Mouse (Mus musculus): ENCODE measurements at regions not wholly inside any gene's neighbourhood (a gene's known extent, or its start where the extent isn't known, plus 50 kb on each side); places are given as distances from the start of the nearest gene placed in this dataset.

- no peak for TF ChIP-seq CTCF (IDR thresholded peaks at IDR 0.05)
- WGBS, result 8% methylated on average over 7 of the region's 7 CpGs
- Histone ChIP-seq H3K4me2 (ENCODE audit: low read depth, low read length, poor library complexity, severe bottlenecking) (no peak overlapping the region), H3K27me3 (ENCODE audit: insufficient read depth, low read length) (0 out of 2 replicates have a peak, but pooled peaks cover 3% of the 10 kb centered on the region), H3K9ac (replicated peaks; ENCODE audit: low read length, poor library complexity, severe bottlenecking) (no peak overlapping the region), H3K4me1 (ENCODE audit: insufficient read depth, low read length) (no peaks in the 10 kb centered on the region; the same call in 1 of the 2 replicates), H3K9me3 (ENCODE audit: low read length) (no peaks in the 10 kb centered on the region), H3K27ac (ENCODE audit: low read depth, low read length) (no peak overlapping the region), H3K4me3 (ENCODE audit: low read depth, low read length) (no peak overlapping the region), H3K36me3 (ENCODE audit: insufficient read depth, low read length) (no peaks in the 10 kb centered on the region)
- ATAC-seq (ENCODE audit: low FRiP score) (peak; percentile 91), DNase-seq (ENCODE audit: low spot score) (peak; percentile 70)
Observed at GRCm38 (mm10) chr19:14871178-14871867, 273.5 kb upstream of the Tle4 start.

GRCm38 (mm10) chr19:14862654-14863468 lies 265.0 kb upstream of the Tle4 start:
- H3K36me3 ChIP-seq (ENCODE audit: insufficient read depth, low read length), result no peaks in the 10 kb centered on the region
- H3K9me3 ChIP-seq (ENCODE audit: low read length), result no peaks in the 10 kb centered on the region
- no peak overlapping the region for H3K27ac ChIP-seq (ENCODE audit: low read depth, low read length)
- no peak for TF ChIP-seq CTCF (IDR thresholded peaks at IDR 0.05)
- H3K9ac ChIP-seq (replicated peaks; ENCODE audit: low read length, poor library complexity, severe bottlenecking), result no peak overlapping the region
- ATAC-seq (ENCODE audit: low FRiP score) (no peak), DNase-seq (ENCODE audit: low spot score) (no peak)
- no peak overlapping the region for H3K4me3 ChIP-seq (ENCODE audit: low read depth, low read length)
- 0 out of 2 replicates have a peak, but pooled peaks cover 2% of the 10 kb centered on the region for H3K4me1 ChIP-seq (ENCODE audit: insufficient read depth, low read length)
- 0 out of 2 replicates have a peak, but pooled peaks cover 2% of the 10 kb centered on the region for H3K27me3 ChIP-seq (ENCODE audit: insufficient read depth, low read length)
- no peak overlapping the region for H3K4me2 ChIP-seq (ENCODE audit: low read depth, low read length, poor library complexity, severe bottlenecking)
- 37% methylated on average over 13 of the region's 13 CpGs for WGBS

- no peaks in the 10 kb centered on the region for H3K4me1 ChIP-seq (ENCODE audit: insufficient read depth, low read length)
- TF ChIP-seq CTCF (IDR thresholded peaks at IDR 0.05), result no peak
- H3K9ac ChIP-seq (replicated peaks; ENCODE audit: low read length, poor library complexity, severe bottlenecking), result no peak overlapping the region
- no peak overlapping the region for H3K4me2 ChIP-seq (ENCODE audit: low read depth, low read length, poor library complexity, severe bottlenecking)
- H3K27ac ChIP-seq (ENCODE audit: low read depth, low read length), result no peak overlapping the region
- no peaks in the 10 kb centered on the region for H3K36me3 ChIP-seq (ENCODE audit: insufficient read depth, low read length)
- DNase-seq (ENCODE audit: low spot score), result no peak
- WGBS, result 83% methylated on average over 2 of the region's 2 CpGs
- no peak overlapping the region for H3K4me3 ChIP-seq (ENCODE audit: low read depth, low read length)
- H3K9me3 ChIP-seq (ENCODE audit: low read length), result no peaks in the 10 kb centered on the region
- no peak for ATAC-seq (ENCODE audit: low FRiP score)
- no peaks in the 10 kb centered on the region for H3K27me3 ChIP-seq (ENCODE audit: insufficient read depth, low read length)
Observed at GRCm38 (mm10) chr19:14855036-14855435, 257.2 kb upstream of the Tle4 start.

GRCm38 (mm10) chr19:14853416-14853815 lies 255.6 kb upstream of the Tle4 start:
- WGBS, result 93% methylated on average over 4 of the region's 4 CpGs
- no peak overlapping the region for H3K4me2 ChIP-seq (ENCODE audit: low read depth, low read length, poor library complexity, severe bottlenecking)
- ATAC-seq (ENCODE audit: low FRiP score), result no peak

GRCm38 (mm10) chr19:14849561-14849960 lies 251.7 kb upstream of the Tle4 start:
- no peak for ATAC-seq (ENCODE audit: low FRiP score)
- Histone ChIP-seq H3K4me3 (ENCODE audit: low read depth, low read length) (no peak overlapping the region), H3K4me2 (ENCODE audit: low read depth, low read length, poor library complexity, severe bottlenecking) (no peak overlapping the region), H3K9ac (replicated peaks; ENCODE audit: low read length, poor library complexity, severe bottlenecking) (no peak overlapping the region), H3K27ac (ENCODE audit: low read depth, low read length) (no peak overlapping the region), H3K36me3 (ENCODE audit: insufficient read depth, low read length) (no peaks in the 10 kb centered on the region), H3K27me3 (ENCODE audit: insufficient read depth, low read length) (no peaks in the 10 kb centered on the region), H3K9me3 (ENCODE audit: low read length) (no peaks in the 10 kb centered on the region), H3K4me1 (ENCODE audit: insufficient read depth, low read length) (no peaks in the 10 kb centered on the region)
- WGBS, result 85% methylated on average over 1 of the region's 1 CpGs
- no peak for DNase-seq (ENCODE audit: low spot score)
- no peak for TF ChIP-seq CTCF (IDR thresholded peaks at IDR 0.05)

More at GRCm38 (mm10) chr19:14853416-14853815, 255.6 kb upstream of the Tle4 start:
- no peaks in the 10 kb centered on the region for H3K9me3 ChIP-seq (ENCODE audit: low read length)
- H3K27ac ChIP-seq (ENCODE audit: low read depth, low read length), result no peak overlapping the region
- no peaks in the 10 kb centered on the region for H3K4me1 ChIP-seq (ENCODE audit: insufficient read depth, low read length)
- H3K4me3 ChIP-seq (ENCODE audit: low read depth, low read length), result no peak overlapping the region
- DNase-seq (ENCODE audit: low spot score), result no peak
- no peak overlapping the region for H3K9ac ChIP-seq (replicated peaks; ENCODE audit: low read length, poor library complexity, severe bottlenecking)
- H3K27me3 ChIP-seq (ENCODE audit: insufficient read depth, low read length), result no peaks in the 10 kb centered on the region
- no peaks in the 10 kb centered on the region for H3K36me3 ChIP-seq (ENCODE audit: insufficient read depth, low read length)
- no peak for TF ChIP-seq CTCF (IDR thresholded peaks at IDR 0.05)

- H3K27me3 ChIP-seq (ENCODE audit: insufficient read depth, low read length), result no peaks in the 10 kb centered on the region
- H3K4me2 ChIP-seq (ENCODE audit: low read depth, low read length, poor library complexity, severe bottlenecking), result no peak overlapping the region
- ATAC-seq (ENCODE audit: low FRiP score) (no peak), DNase-seq (ENCODE audit: low spot score) (no peak)
- H3K27ac ChIP-seq (ENCODE audit: low read depth, low read length), result no peak overlapping the region
- H3K9me3 ChIP-seq (ENCODE audit: low read length), result no peaks in the 10 kb centered on the region
- 12% methylated on average over 4 of the region's 4 CpGs for WGBS
- H3K4me3 ChIP-seq (ENCODE audit: low read depth, low read length), result no peak overlapping the region
- H3K9ac ChIP-seq (replicated peaks; ENCODE audit: low read length, poor library complexity, severe bottlenecking), result no peak overlapping the region
- H3K36me3 ChIP-seq (ENCODE audit: insufficient read depth, low read length), result no peaks in the 10 kb centered on the region
- H3K4me1 ChIP-seq (ENCODE audit: insufficient read depth, low read length), result no peaks in the 10 kb centered on the region
- no peak for TF ChIP-seq CTCF (IDR thresholded peaks at IDR 0.05)
Observed at GRCm38 (mm10) chr19:14847120-14847519, 249.3 kb upstream of the Tle4 start.
